Mouse (Mus musculus): Measurements from ENCODE around the gene Vmn1r15.

GRCm38 (mm10) chr6:57271881-57272280, 14.1 kb downstream of the Vmn1r15 start:
- TF ChIP-seq POLR2A (IDR thresholded peaks at IDR 0.05; ENCODE audit: insufficient read depth, low read depth, low read length) (no peak), CTCF (IDR thresholded peaks at IDR 0.05) (no peak)

Data from heart, adult 2 months (tissue).